Mouse (Mus musculus) heart, postnatal 36 days (tissue): ENCODE results near the gene Plcl1. TPM values are rescaled to one million over a fixed set of nuclear protein-coding genes. Genes with fewer than 3 reads are reported as not detected.

Experiments
- DNase-seq, 2 experiments: peaks; one replicate each; pipeline ENCODE4 v3.0.0; 2021 to 2022
- intact Hi-C: fragments of 180-260 bp; cut with DNase I; formaldehyde crosslinking; loops from one replicate; pipeline ENCODE4 v1.15.1; 2025
- total RNA-seq, 2 experiments: library from RNA; stranded (reverse); gene quantifications; 2 replicates each; pipeline ENCODE4 v1.2.3; 2021

Gene Plcl1
- total RNA-seq, 2 experiments from 2014 or later, result 3.9 to 4.4 TPM

DNA sequence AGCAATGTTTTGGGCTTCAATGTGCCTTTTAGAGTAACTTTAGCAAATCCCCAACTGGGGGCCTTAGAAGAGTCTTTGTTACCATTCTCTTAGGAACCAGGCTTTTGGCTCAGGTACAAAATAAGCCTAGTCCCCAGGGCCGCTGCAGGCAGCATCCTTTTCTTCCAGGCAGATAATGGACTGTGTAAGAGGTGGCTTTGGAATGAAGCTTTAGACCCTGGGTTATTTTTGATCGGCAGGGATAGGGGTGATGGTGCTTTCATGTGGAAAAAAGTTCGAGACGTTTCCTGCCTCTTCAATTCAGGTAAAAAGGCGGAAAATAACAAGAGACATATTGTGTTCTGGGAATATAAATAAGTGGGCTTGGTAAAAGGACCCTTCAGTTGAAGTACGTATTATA lies 182.4 kb downstream of the Plcl1 start:
- intact Hi-C loops, result loop anchor here (10.0 kb wide), 2 partner anchors 147 to 183 kb away; partner anchors contain the start of gene Plcl1
- no peak for DNase-seq

DNA sequence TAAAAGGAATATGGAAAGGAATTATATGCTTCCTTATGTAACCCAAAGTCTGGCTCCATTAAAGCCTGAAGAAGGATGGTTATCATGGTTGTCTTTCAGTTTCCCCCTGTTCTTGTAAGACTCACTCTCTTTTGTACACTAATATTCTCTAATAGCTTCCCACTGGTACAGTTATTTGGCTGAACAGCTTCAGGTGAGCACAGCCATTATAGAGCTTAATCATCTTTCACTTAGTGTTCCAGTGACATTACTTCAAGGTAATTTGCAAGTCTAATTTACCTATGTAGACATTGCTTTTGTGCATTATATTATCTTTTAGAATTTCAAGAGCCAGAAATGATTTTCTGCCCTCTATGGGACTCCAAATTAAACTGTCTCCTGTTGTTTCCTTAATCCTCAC lies 184.3 kb downstream of the Plcl1 start:
- no peak for DNase-seq
- intact Hi-C loops, result no loop called here

DNA sequence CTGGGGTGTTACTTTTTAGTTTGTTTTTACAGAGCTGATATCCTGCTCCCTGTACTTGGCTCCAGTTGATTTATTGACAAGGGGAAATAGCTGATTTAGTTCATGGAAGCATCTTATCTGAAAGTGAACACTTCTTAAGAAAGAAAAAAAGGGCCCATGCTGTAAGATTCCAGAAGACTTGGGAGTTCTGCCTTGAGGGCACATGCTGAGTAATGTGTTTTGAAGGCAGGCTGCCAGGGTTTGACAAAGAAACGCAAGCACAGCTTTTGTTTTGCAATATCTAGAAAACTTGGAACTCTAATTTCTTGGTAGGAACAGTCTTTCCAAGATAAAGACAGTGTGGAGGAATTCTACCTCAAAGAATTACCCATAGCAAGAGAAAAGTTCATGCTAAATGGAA lies 194.8 kb downstream of the Plcl1 start:
- intact Hi-C loops, result no loop called here
- peak; percentile 18 to 30 for DNase-seq

DNA sequence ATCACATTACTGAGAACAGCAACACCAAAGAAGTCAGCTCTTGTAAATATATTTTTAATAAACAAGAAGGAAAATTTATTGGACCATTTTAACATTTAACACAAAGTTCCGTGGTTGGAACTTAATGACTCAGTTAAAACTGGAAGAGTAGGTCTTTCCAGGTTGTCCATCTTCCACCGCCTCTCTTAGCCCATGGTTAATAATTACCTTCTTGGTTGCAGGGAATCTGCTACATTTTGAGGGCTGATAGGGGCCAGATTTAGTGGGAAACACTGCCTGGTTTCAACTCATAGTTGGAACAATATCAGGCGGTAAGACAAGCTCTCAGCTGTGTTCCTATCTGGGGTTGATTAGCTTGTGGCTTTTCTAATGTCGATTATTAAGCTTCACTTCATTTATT lies 198.9 kb downstream of the Plcl1 start:
- intact Hi-C loops, result no loop called here
- DNase-seq, result no peak

DNA sequence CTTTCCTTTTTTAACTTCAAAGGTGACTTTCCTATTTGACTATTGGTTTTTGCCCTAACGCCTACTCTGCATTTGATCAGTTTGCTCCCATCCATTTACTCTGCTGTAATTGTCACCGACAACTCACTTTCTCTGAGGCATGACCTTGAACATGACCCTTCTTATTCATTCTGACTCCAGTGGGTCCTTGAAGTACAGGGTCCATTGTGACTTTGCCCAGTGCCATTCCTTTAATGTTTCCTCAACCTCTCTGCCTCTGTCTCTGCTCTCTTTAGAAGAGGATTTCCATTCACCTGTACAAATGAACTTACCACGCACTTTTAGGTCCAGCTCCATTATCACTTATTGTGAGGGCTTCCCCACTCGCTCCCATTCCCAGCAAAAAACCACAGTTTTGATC lies 199.7 kb downstream of the Plcl1 start:
- intact Hi-C loops, result no loop called here
- DNase-seq, result no peak

DNA sequence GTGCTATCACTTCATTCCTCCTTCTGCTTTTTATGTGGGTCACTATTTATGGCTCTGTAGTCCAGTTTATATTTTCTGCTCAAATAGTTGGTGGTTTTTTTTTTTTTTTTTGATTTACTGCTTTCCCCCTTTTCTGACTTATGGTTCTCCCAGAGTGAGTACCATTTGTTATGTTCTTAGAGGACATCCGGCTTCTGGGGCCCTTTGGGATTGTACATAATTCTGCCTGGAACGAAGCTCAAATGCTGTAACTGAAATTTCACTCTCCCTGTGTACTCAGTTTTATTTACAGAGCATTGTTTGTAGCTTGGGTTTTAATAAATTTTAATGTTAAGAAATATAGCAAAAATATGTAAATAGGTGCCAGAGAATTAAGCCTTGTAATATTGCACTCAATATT lies 200.2 kb downstream of the Plcl1 start:
- no peak for DNase-seq
- intact Hi-C loops, result no loop called here

DNA sequence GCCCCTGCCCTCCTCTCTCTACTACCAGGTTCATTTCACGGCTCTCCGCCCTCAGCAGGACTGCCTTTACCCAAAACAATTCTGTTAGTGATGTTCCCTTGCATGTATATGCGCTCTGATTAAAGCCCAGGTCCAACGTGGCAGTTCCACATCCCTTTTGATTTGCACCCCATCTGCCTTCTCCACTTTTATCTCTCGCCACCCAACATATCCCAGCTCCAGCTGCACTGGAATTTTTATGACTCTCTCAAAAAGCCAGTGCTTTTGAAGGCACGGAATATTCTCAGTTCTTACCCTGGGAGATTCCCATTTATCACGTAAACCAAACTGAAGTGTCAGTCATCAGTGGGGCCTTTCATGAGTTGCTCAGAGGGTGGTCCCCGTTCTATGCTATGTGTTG lies 200.7 kb downstream of the Plcl1 start:
- intact Hi-C loops, result no loop called here
- no peak for DNase-seq

DNA sequence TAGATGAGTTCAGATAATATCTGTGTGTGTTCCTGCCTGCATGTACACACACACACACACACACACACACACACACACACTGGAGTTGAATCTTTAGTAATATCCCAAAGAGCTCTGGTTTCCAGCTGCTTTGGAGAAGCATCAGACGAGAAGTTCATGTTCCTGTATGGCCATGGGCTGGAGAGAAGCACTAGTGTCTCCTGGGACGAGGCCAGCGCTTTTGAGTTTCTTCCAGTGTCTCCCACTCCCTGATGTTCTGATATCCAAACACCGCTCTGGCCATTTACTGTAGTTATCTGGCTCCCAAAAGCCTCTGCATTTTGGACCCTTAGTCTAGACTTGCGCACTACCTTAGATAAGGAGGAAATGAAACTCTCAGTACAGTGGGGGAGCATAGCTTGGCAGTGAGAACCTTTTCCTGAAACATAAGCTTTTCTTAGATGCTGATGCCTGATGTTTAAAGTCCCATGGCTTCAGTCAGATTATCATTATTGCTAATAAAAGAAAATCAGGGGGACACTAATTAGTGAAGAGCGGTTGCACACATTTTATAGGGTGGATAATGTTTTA lies 207.1 kb downstream of the Plcl1 start:
- intact Hi-C loops, result no loop called here
- peak; percentile 19 to 26 for DNase-seq

DNA sequence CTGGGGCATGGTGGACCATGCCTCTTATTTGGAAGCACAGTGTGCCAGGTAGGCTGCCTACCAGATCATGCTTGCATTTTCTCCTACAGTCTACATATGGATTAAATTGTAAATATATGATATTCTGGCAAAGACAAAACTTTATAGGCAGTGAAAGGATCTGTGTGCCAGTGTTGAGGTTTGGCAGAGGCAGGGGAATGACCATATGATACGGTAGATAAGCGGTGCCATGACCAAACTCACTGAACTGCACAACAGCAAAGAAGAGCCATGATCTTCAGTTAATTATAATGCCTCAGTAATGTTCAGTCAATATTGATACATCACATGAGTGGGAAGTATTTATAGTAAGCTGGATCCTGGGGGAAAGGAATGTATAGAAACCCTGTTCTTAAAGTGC lies 212.1 kb downstream of the Plcl1 start:
- intact Hi-C loops, result no loop called here

DNA sequence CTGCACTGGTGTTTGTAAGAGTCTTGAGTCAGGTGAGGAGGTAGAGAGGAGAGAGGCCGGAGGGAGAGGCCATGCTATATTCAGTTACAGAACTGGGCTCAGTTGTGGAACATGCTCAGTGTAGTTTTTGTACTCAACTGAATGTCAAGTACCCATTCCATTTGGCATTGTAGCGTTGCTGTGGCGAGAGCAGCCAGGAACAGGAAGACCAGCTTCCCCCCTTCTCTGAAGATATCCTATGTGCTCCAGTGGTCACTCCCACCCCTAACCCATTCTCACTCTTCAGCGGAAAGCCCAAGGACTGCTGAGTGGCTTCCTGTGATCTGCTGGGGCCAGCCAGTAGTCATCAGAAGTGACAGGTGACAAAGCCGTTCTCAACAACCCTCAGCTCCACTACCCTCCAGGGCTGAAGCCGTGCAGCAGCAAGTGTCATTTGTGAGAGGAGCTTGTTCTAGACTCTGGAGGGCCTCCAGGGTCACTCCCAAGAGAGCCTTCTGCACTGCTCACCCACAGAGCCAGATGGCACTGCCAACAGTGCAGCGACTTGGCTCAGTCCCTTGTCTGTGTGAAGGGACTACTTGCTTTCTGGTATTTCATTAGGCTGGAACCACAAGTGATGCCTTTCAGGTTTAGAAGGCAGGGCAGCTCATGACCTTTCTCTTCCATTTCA lies 213.0 kb downstream of the Plcl1 start:
- intact Hi-C loops, result no loop called here
- peak; percentile 21 to 31 for DNase-seq

More for the DNA sequence above, 212.1 kb downstream of the Plcl1 start:
- no peak for DNase-seq

DNA sequence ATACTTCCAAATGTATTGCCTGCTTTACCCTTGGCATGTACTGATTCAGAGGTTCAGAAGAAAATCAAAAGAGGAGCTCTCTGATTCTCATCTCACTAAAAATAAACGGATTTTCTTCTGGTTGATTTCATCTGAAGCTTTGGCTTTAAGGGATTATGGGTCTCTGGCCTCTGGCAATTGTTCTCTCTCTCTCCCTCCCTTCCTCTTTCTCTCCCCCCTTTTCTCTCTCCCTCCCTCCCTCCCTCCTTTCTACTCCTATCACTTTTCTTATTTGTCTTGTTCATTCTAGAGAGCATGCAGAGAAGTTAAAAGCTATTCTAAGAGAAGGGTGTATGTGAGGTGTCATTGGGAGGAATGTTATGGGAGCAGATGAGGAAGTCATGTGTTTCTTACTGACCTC lies 225.8 kb downstream of the Plcl1 start:
- intact Hi-C loops, result no loop called here

DNA sequence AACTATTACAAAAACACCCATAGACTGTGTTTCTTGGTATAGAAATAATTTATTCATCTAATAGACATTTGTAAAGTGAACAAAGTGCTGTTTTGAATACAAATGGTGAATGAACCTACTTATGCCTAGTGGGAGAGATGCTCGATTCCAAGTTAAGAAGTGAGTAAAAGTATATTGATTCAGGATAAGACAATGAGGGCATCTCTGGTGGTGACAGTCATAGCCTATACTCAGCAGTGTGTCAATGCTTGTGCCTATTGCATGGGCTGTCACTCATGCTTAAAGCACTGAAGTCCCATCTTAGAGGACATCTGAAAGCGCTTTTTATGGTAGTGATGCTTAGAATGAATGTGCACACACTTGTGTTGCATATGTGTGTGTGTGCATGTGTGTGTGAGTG lies 226.3 kb downstream of the Plcl1 start:
- DNase-seq, result no peak
- intact Hi-C loops, result no loop called here

More for the DNA sequence above, 225.8 kb downstream of the Plcl1 start:
- no peak for DNase-seq

DNA sequence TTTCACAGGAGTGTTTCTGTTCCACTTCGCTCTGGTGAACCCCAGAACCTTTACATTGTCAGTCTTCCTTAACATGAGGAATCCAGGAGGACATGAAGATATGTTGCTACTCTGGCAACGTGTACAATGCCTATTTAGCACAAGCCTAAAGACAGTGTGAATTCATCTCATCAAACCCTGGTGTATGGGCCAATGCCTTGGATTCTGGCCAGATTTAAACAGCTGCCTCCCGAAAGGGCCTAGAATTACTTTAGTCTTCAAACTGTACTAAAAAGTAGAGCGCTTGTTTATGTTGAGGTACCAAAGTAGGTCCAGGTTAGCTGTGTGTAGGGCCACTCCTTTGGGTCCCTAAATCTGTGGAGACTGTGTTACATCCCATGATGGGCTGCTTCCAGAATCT lies 227.6 kb downstream of the Plcl1 start:
- no peak for DNase-seq
- intact Hi-C loops, result no loop called here

DNA sequence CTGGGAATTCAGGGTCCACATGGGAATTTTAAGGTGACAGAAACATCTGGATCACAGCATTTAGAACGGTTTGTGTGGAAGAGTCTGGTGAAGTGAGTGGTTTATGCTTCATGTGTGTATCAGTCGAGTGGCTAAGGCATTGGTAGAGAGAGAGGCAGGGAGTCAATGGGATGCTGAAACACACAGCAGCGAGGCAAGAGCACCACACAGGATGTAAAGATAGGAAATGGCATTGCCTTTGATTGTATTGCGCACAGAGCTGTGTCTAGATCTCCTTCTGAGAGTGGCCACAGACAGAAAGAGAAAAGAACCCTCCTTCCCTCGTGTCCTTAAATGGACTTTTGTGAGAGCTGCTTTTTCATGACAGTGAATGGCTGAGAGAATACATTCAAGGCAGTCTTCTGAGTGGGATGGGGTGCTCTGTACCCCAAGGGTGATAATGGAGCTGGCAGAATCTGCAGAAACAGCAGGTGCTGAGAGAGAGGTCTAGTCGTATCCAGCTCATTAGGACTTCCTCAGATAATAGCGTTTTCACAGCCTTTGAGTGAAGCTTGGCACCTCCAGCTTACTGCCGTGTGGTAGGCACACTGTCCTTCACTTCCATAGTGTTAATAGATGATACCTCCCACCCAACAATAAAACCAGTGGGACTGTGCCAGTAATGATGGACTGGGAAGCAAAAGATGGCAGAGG lies 253.9 kb downstream of the Plcl1 start:
- intact Hi-C loops, result no loop called here
- no peak for DNase-seq

DNA sequence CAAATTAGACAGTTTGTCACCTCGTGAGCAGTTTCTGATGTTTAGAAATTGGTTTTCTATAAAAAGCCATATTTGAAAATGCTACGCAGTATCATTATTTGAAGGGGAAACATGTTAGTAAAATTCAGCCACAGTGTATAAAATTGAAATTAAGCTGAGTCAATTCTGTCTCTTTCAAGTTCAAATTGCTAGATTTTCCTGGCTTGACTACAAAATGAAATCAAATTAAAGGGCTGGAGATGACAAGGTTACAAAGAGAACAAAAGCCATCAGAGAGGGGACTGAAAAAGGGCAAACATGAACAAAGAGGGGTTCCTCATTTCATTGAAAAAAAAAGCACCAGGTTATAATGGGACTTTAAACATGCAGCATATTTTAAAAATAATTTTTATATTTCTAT lies 255.7 kb downstream of the Plcl1 start:
- intact Hi-C loops, result no loop called here
- DNase-seq, result no peak

DNA sequence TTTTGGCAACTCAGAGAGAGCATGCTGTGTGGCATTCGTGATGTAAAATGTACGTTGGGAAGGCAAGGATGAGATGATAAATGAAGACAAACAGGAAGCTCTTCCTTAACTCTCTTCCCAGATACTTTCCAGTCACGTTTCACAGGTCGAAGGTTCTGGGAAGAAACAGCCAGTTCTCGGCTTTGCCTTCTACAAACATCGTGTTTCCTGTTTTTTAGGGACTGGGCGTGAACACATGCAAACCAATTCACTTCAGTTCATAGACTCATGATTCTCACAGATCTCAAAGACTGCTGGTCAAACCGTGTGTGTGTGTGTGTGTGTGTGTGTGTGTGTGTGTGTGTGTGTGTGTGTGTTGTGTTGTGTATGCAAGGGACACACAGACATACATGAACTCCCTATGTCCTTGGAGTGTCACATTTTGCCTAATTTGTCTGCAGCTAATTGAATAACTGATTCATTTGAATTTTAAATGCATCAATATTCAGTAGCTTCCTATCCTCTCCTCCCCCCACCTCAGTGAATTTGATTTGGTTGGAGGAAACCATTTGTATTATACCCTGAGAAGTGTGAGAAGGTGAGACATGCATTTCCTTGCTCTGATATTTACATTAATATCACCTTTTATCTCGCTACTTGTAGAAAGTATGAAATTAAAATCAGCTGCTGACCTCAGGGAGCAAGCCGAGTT lies 259.6 kb downstream of the Plcl1 start:
- intact Hi-C loops, result no loop called here
- DNase-seq, result peak in 1 of 2 experiments; percentile 12

DNA sequence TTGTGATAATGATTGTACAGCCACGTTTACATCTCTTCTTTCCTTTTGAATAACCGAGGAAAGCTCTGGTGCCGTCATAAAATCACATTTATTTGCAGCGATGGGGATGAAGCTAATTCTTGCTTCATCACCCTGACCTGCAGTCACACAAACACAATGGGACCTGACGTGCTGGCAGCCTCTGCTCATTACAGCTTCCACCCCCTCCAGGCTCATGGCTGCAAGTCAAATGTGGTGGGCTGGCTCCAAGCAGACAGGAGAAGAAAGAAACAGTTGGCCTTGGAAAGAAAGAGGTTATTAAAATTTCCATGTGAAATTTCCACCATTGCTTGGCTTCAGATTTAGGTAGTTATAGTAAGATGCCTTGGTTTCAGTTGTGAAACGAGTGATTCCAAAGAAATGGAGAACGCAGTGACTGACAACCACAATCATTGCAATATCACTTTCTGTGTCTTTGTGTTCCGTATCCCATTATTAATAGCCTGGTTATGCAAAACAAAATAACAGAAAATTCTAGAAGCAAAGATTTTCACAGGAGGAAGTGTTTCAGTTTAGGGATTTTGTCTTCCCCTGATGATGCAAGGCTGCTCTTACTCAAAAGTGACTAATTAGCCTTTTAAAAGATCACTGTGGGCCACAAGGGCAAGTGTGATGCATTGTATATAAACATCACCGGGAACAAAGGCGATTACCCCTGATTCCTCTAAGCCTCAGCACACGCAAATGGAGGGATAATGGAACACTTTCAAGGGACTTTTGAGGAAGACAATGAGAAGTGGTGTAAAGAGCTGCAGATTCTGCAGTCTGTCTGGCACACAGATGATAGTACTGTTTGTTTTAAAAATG lies 260.3 kb downstream of the Plcl1 start:
- peak in 1 of 2 experiments; percentile 18 for DNase-seq
- intact Hi-C loops, result no loop called here

DNA sequence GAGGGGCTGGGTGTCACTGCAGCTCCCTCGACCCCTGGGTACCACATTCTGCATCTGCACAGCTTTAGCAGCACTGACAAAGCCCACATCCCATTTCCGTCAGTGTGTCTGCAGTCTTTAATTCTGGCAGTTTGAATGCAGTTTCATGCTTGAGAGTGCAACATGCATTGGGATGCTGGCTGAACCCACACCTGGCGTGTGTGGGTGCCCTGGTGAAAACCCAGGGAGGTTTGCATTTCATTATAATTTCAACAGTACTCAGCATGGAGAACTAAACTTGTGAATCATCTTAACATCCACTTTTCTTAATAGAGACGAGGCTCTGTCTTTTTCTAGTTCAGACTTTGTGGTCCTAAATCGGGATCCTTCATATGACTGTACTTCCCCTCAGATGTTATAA lies 261.1 kb downstream of the Plcl1 start:
- intact Hi-C loops, result no loop called here

DNA sequence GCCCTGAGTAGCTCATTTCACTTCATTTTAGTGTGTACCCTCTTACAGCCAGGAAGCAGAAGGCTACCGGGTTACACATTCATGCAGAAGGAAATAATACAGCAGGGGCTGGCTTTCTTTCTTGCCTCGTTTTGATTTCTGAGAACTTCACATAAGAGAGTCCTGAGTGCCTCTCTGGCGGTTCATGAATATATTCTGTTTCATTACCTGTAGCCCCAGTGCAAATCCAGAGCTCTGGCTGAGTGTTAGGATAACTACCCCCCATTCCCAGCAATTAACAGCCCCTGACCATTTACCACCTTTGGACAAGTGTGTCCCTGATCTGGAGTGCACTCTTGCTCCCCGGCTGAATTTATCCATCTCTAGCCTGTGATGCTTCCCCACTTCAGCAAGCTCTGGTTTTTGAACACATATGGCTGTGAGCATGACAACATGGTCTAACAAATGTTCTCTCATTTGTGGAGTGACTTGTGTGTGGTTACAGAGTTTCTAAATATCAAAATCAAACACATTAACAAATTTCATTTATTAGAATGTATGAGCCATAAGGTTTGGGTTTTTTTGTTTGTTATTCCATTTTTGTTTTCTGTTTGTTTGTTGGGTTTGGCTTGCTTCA lies 263.0 kb downstream of the Plcl1 start:
- no peak for DNase-seq
- intact Hi-C loops, result no loop called here

More for the DNA sequence above, 261.1 kb downstream of the Plcl1 start:
- DNase-seq, result no peak

DNA sequence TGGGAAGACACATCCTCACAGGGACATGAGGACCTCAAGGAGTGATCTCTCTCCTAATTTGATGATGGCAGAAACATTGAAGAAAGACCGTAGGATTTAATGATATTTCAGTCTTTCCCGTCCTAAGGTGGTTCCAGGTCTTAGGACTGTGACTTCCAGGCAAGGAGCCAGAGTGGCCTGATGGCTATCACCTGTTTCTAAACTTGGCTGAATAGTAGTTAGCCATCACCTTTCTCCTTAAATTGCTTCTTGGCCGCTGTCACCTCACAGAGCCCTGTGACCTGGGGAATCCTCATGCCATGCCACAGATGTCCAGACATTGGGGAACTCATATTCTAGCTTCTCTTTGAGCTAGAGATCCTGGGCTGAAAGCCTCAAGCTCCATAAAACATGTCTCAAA lies 277.0 kb downstream of the Plcl1 start:
- no peak for DNase-seq

More for the DNA sequence above, 277.0 kb downstream of the Plcl1 start:
- intact Hi-C loops, result no loop called here
